Mouse (Mus musculus): ENCODE measurements around the gene Apol7a. TPM values are rescaled to one million over a fixed set of nuclear protein-coding genes. Genes with fewer than 3 reads are reported as not detected.

The Apol7a gene
- polyA plus RNA-seq, 1 experiment = 0.19 TPM

- no peak for DNase-seq
- WGBS = 82% methylated on average over 7 of the region's 7 CpGs
- H3K27ac ChIP-seq (ENCODE audit: control insufficient read depth, insufficient read depth, low read length) = no peak overlapping the region
- no peaks in the 10 kb centered on the region; the same call in 1 of the 2 replicates for H3K27me3 ChIP-seq (ENCODE audit: control insufficient read depth, insufficient read depth, low read length)
- H3K4me1 ChIP-seq (replicated peaks; ENCODE audit: control insufficient read depth, insufficient read depth, low read length) = no peaks in the 10 kb centered on the region
- no peak overlapping the region for H3K4me3 ChIP-seq (ENCODE audit: control insufficient read depth, insufficient read depth, low read length)
- H3K36me3 ChIP-seq (ENCODE audit: control insufficient read depth, insufficient read depth, low read length) = no peaks in the 10 kb centered on the region
- TF ChIP-seq CTCF (IDR thresholded peaks at IDR 0.05; ENCODE audit: borderline replicate concordance, control insufficient read depth, extremely low read depth, insufficient read depth, low read length, poor library complexity) (no peak), POLR2A (IDR thresholded peaks at IDR 0.05; ENCODE audit: control insufficient read depth, extremely low read depth, insufficient read depth, low read length, poor library complexity) (no peak)
Observed at GRCm38 (mm10) chr15:77338451-77338850, 60.5 kb downstream of the Apol7a start.

Other genes with a start within 250 kb of the Apol7a start
- 13.4 and 20.5 TPM in 2 replicates for gene Rbfox2, start 92.1 kb downstream of the Apol7a start, polyA plus RNA-seq (2012; rRNA removed)
- gene Apol9a, start 12.0 kb upstream of the Apol7a start, polyA plus RNA-seq (2012; rRNA removed) = 2.8 and 5.4 TPM in 2 replicates
- 0.10 and 0.27 TPM in 2 replicates for gene Apol7b, start 48.4 kb upstream of the Apol7a start, polyA plus RNA-seq (2012; rRNA removed)
- gene Apol10a, start 77.9 kb upstream of the Apol7a start, polyA plus RNA-seq (2012; rRNA removed) = not detected in 2 replicates
- gene Apol11a, start 109.2 kb upstream of the Apol7a start, polyA plus RNA-seq (2012; rRNA removed) = 0.11 and 0.14 TPM in 2 replicates
- gene Apol7c, start 134.2 kb upstream of the Apol7a start, polyA plus RNA-seq (2012; rRNA removed) = 10.0 and 13.6 TPM in 2 replicates
- gene 1700025B11Rik, start 162.8 kb upstream of the Apol7a start, polyA plus RNA-seq (2012; rRNA removed) = not detected in 2 replicates
- 0.18 and 0.26 TPM in 2 replicates for gene Apol10b, start 197.0 kb upstream of the Apol7a start, polyA plus RNA-seq (2012; rRNA removed)
- gene Gm36245, start 200.1 kb upstream of the Apol7a start, polyA plus RNA-seq (2012; rRNA removed) = not detected in 2 replicates
- gene Apol11b, start 244.2 kb upstream of the Apol7a start, polyA plus RNA-seq (2012; rRNA removed) = 0.28 and 0.44 TPM in 2 replicates